Mouse (Mus musculus) spleen, adult 2 months (tissue): ENCODE results near the gene Alg10b.

Experiments
- CTCF ChIP-seq: fragments of 200-500 bp; IDR thresholded peaks from 2 replicates; pipeline ENCODE4 v1.5.1; 2011; ENCODE audit warnings: mild to moderate bottlenecking, inconsistent platforms; ENCODE audit not compliant: insufficient read depth, insufficient read length, insufficient replicate concordance; ENCODE audit errors: extremely low read depth
- POLR2A ChIP-seq: fragments of 200-500 bp; IDR thresholded peaks from 2 replicates; pipeline ENCODE4 v1.6.1; 2011; ENCODE audit warnings: low read depth, low read length, inconsistent platforms

DNA sequence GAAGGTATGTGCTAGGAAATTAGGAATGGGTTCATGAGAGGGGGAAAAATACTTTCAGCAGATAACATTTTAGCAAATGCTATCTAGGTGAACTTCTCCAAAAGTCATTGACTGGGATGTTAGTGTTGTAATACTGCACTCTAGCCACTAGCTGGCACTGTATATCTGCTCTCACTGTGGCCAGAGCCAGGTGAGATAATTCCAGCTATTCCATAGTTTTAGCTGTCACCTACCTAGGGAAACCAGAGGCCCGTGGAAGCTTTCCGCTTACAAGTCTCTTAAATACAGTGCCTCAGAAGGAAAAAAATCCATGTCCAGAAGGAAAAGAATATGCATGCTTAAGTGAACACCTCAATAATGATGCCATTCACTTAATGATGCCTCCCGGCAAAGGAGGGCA lies 25.6 kb downstream of the Alg10b start:
- TF ChIP-seq CTCF: no peak
- no peak for TF ChIP-seq POLR2A
